Mouse (Mus musculus): ENCODE measurements around the gene Creld2.
A peak's percentile ranks its signal among the peaks of the same experiment; 100 is the strongest.

Gene Creld2

GRCm38 (mm10) chr15:88828800-88829705, 9.6 kb downstream of the Creld2 start:
- peak; percentile 78 for DNase-seq (ENCODE audit: low spot score)

- DNase-seq (ENCODE audit: low spot score) = no peak
These were observed 10.5 kb downstream of the Creld2 start for GRCm38 (mm10) chr15:88829791-88830440.

GRCm38 (mm10) chr15:88830696-88831095, 11.2 kb downstream of the Creld2 start:
- DNase-seq (ENCODE audit: low spot score) = no peak

- no peak for DNase-seq (ENCODE audit: low spot score)
These were observed 12.0 kb downstream of the Creld2 start for GRCm38 (mm10) chr15:88831482-88831881.

- DNase-seq (ENCODE audit: low spot score) = no peak
These were observed 13.1 kb downstream of the Creld2 start for GRCm38 (mm10) chr15:88832536-88832935.

GRCm38 (mm10) chr15:88836031-88836430, 16.6 kb downstream of the Creld2 start:
- no peak for DNase-seq (ENCODE audit: low spot score)

- DNase-seq (ENCODE audit: low spot score) = no peak
These were observed 17.1 kb downstream of the Creld2 start for GRCm38 (mm10) chr15:88836571-88836970.

- DNase-seq (ENCODE audit: low spot score) = no peak
These were observed 17.9 kb downstream of the Creld2 start for GRCm38 (mm10) chr15:88837199-88837932.

- DNase-seq (ENCODE audit: low spot score) = no peak
These were observed 18.5 kb downstream of the Creld2 start for GRCm38 (mm10) chr15:88837977-88838376.

GRCm38 (mm10) chr15:88839271-88839670, 19.8 kb downstream of the Creld2 start:
- no peak for DNase-seq (ENCODE audit: low spot score)

- DNase-seq (ENCODE audit: low spot score) = no peak
These were observed 20.7 kb downstream of the Creld2 start for GRCm38 (mm10) chr15:88840126-88840525.

GRCm38 (mm10) chr15:88841160-88841559, 21.7 kb downstream of the Creld2 start:
- DNase-seq (ENCODE audit: low spot score) = no peak

GRCm38 (mm10) chr15:88841580-88842299, 22.3 kb downstream of the Creld2 start:
- DNase-seq (ENCODE audit: low spot score) = no peak

- no peak for DNase-seq (ENCODE audit: low spot score)
These were observed 22.8 kb downstream of the Creld2 start for GRCm38 (mm10) chr15:88842300-88842673.

- DNase-seq (ENCODE audit: low spot score) = no peak
These were observed 24.1 kb downstream of the Creld2 start for GRCm38 (mm10) chr15:88843486-88844097.

- no peak for DNase-seq (ENCODE audit: low spot score)
These were observed 25.5 kb downstream of the Creld2 start for GRCm38 (mm10) chr15:88844966-88845365.

GRCm38 (mm10) chr15:88848661-88849060, 29.2 kb downstream of the Creld2 start:
- DNase-seq (ENCODE audit: low spot score) = no peak

GRCm38 (mm10) chr15:88849621-88850020, 30.2 kb downstream of the Creld2 start:
- no peak for DNase-seq (ENCODE audit: low spot score)

- no peak for DNase-seq (ENCODE audit: low spot score)
These were observed 30.8 kb downstream of the Creld2 start for GRCm38 (mm10) chr15:88850146-88850826.

- DNase-seq (ENCODE audit: low spot score) = no peak
These were observed 31.6 kb downstream of the Creld2 start for GRCm38 (mm10) chr15:88851076-88851475.

All from left cerebral cortex, adult 11 months (tissue).